Mouse (Mus musculus) midbrain, embryonic 11.5 days (tissue): Measurements from ENCODE around the gene Tusc2. TPM values are rescaled to one million over a fixed set of nuclear protein-coding genes. Genes with fewer than 3 reads are reported as not detected.

ENCODE experiments used
- ATAC-seq: fragments of 200-750 bp; cut with Nextera tagmentation; 2 replicates; pipeline ENCODE4 v1.8.0; 2017; ENCODE audit warnings: moderate TSS enrichment, moderate library complexity; ENCODE audit not compliant: low FRiP score
- DNase-seq: peaks from one replicate; pipeline ENCODE4 v3.0.0; 2015; ENCODE audit warnings: low spot score; ENCODE audit errors: missing footprints
- H3K27ac ChIP-seq: fragments of 300-500 bp; sonication (generic); 2 replicates; pipeline ENCODE4 v1.5.1; 2014; ENCODE audit warnings: low read depth, low read length
- H3K27me3 ChIP-seq: fragments of 300-500 bp; sonication (generic); 2 replicates; pipeline ENCODE4 v1.6.1; 2014; ENCODE audit warnings: mild to moderate bottlenecking, low read length, moderate library complexity, mixed read lengths; ENCODE audit not compliant: control insufficient read depth, insufficient read depth
- H3K36me3 ChIP-seq: fragments of 300-500 bp; sonication (generic); 2 replicates; pipeline ENCODE4 v1.6.1; 2014; ENCODE audit warnings: mild to moderate bottlenecking, low read length, moderate library complexity, mixed read lengths; ENCODE audit not compliant: control insufficient read depth, insufficient read depth
- H3K4me1 ChIP-seq: fragments of 300-500 bp; sonication (generic); 2 replicates; pipeline ENCODE4 v1.6.1; 2014; ENCODE audit warnings: low read length; ENCODE audit not compliant: control insufficient read depth, insufficient read depth
- H3K4me2 ChIP-seq: fragments of 300-500 bp; sonication (generic); 2 replicates; pipeline ENCODE4 v1.6.1; 2014; ENCODE audit warnings: mild to moderate bottlenecking, moderate library complexity
- H3K4me3 ChIP-seq: fragments of 300-500 bp; sonication (generic); 2 replicates; pipeline ENCODE4 v1.5.1; 2014; ENCODE audit warnings: low read depth, low read length
- H3K9ac ChIP-seq: fragments of 300-500 bp; sonication (generic); 2 replicates; pipeline ENCODE4 v1.6.1; 2014; ENCODE audit warnings: low read length
- H3K9me3 ChIP-seq: fragments of 300-500 bp; sonication (generic); 2 replicates; pipeline ENCODE4 v1.6.1; 2016; ENCODE audit warnings: low read length; ENCODE audit not compliant: control insufficient read depth
- WGBS: fragments of 180-500 bp; shearing (Covaris S2); extraction: QIAGEN DNeasy Blood & Tissue Kit; methylation state at CpG from one replicate; pipeline ENCODE4 v1.1.7; 2014; 5-methylcytosine and 5-hydroxymethylcytosine counted together
- polyA plus RNA-seq: library from polyadenylated mRNA; unstranded; fragments of >200 nt; fragmentation: Nextera tagmentation; extraction: Ambion mirVana; gene quantifications from 2 replicates; pipeline ENCODE4 v1.2.1, GENCODE M21; 2014

Gene Tusc2
- polyA plus RNA-seq, 1 experiment from 2014 or later: 94.6 TPM

DNA sequence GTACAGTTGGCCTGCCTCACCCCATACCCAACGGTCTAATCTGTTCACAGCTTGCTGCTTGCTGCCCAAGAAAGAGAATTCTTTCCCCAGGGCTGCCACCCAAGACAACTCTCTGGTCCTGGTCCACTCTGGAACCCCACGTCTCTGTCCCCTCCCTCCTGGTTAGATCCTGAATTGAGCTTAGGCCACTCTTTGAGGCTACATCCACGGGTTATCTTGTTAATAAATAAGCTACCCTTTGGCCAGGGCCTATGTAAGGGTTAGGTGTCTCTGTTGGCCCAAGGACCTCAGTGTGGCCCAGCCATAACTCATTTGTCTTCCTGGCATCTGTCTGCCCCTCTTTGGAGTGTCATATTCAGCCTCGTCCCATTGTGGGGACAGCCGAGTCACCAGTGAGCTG, 35.3 kb downstream of the Tusc2 start:
- 86% methylated on average over 5 of the region's 5 CpGs for WGBS
- no peak overlapping the region for H3K27ac ChIP-seq
- H3K9ac ChIP-seq: no peak overlapping the region
- peaks cover 5% of the 10 kb centered on the region; the same call in 1 of the 2 replicates for H3K4me1 ChIP-seq
- peaks cover 4% of the 10 kb centered on the region; the same call in 1 of the 2 replicates for H3K36me3 ChIP-seq
- ATAC-seq (no peak), DNase-seq (no peak)
- no peak overlapping the region for H3K4me2 ChIP-seq
- H3K27me3 ChIP-seq: no peaks in the 10 kb centered on the region
- H3K9me3 ChIP-seq: no peaks in the 10 kb centered on the region
- no peak overlapping the region for H3K4me3 ChIP-seq

DNA sequence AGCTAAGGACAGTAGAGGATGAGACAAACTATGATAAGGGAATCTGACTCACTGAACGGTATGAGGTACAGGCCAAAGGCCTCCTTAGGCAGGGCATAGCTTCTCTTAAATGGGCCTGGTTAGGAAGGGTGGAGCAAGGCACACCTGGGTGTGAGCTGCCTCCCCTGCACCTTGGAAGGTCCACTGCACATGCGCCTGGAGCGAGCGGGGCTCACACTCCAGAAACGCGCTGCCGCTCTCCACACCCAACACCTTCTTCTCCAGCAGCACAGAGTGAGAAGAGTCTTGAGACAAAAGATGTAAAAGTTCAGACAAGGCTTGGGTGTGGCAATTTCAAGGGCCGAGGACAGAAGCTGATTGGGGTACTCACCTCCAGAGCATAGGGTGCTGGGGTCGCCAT, 36.4 kb downstream of the Tusc2 start:
- H3K36me3 ChIP-seq: no peaks in the 10 kb centered on the region
- no peak for ATAC-seq
- no peak overlapping the region for H3K4me2 ChIP-seq
- 91% methylated on average over 9 of the region's 9 CpGs for WGBS
- no peaks in the 10 kb centered on the region for H3K9me3 ChIP-seq
- H3K4me3 ChIP-seq: no peak overlapping the region
- no peak overlapping the region for H3K9ac ChIP-seq
- no peak overlapping the region for H3K27ac ChIP-seq
- H3K4me1 ChIP-seq: peaks cover 10% of the 10 kb centered on the region
- no peaks in the 10 kb centered on the region for H3K27me3 ChIP-seq
- DNase-seq: no peak

DNA sequence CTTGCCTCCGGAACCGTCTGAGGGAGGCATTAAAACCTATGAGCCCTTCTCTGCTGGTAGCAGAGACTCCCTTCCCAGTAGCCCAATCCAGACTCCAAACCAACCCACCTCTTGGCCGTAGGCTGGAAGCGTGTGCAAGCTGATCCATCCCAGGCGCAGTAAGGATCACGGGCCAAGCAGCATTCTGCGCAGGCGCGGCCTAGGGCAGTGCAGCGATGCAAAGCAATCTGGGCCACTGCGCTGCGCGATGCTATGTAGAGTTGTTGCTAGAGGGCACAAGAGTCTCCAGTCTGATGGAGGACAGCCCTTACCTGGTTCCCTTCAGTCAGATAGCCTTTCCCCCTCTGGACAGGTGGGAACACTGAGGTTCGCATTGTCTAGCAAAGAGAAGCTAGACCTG, 36.8 kb downstream of the Tusc2 start:
- ATAC-seq: no peak
- WGBS: 69% methylated on average over 14 of the region's 14 CpGs
- no peak overlapping the region for H3K9ac ChIP-seq

DNA sequence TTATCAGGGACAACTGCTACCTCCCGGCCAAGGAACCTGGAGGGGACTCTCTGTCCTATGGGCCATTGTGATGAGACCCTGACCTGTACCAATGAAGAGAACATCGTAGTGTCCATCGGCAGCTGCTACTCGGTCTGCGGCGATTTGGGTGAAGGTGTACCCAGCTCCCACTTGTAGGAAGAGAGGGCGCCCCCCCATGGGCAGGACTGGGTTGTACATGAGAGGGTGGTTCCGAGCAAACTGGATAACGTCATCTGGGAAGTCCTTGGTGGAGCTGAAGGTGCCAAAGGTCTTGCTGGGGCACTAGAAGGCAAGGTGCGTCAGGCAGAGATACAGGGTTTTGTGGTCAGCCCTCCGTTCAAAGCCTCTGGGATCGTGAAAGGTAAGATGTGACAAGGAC, 37.7 kb downstream of the Tusc2 start:
- no peaks in the 10 kb centered on the region for H3K27me3 ChIP-seq

More for the DNA sequence above, 36.8 kb downstream of the Tusc2 start:
- Histone ChIP-seq H3K27me3 (no peaks in the 10 kb centered on the region), H3K4me3 (no peak overlapping the region), H3K27ac (no peak overlapping the region), H3K4me2 (no peak overlapping the region), H3K4me1 (peaks cover 14% of the 10 kb centered on the region), H3K36me3 (no peaks in the 10 kb centered on the region), H3K9me3 (no peaks in the 10 kb centered on the region)
- no peak for DNase-seq

DNA sequence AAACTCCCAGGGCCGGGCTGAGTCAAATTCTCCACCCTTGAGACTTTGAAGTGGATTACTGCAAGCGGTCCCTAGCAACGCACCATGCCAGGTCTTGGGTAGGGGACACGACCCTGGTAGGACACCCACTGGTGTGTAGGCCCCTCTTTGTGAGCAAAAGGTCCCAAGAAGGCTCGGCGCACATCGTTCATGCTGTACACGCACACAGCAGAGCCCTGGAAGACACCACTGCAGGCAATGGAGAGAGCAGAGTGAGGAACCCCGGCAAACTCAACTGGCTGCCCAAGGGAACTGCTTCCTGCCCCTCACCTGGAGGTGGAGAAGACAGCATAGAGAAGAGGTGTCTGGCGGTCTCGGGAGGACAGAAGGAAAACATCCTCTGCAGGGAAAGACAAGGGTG, 38.2 kb downstream of the Tusc2 start:
- Histone ChIP-seq H3K4me1 (peaks cover 19% of the 10 kb centered on the region), H3K9me3 (no peaks in the 10 kb centered on the region), H3K9ac (no peak overlapping the region), H3K36me3 (no peaks in the 10 kb centered on the region), H3K27me3 (no peaks in the 10 kb centered on the region), H3K4me2 (no peak overlapping the region), H3K27ac (no peak overlapping the region), H3K4me3 (no peak overlapping the region)
- DNase-seq: no peak
- ATAC-seq: no peak
- WGBS: 88% methylated on average over 11 of the region's 11 CpGs

More for the DNA sequence above, 37.7 kb downstream of the Tusc2 start:
- WGBS: 81% methylated on average over 12 of the region's 12 CpGs
- ATAC-seq (no peak), DNase-seq (no peak)
- no peak overlapping the region for H3K27ac ChIP-seq
- H3K4me3 ChIP-seq: no peak overlapping the region
- H3K9ac ChIP-seq: no peak overlapping the region
- H3K36me3 ChIP-seq: no peaks in the 10 kb centered on the region
- H3K4me1 ChIP-seq: peaks cover 19% of the 10 kb centered on the region
- no peaks in the 10 kb centered on the region for H3K9me3 ChIP-seq
- H3K4me2 ChIP-seq: no peak overlapping the region

DNA sequence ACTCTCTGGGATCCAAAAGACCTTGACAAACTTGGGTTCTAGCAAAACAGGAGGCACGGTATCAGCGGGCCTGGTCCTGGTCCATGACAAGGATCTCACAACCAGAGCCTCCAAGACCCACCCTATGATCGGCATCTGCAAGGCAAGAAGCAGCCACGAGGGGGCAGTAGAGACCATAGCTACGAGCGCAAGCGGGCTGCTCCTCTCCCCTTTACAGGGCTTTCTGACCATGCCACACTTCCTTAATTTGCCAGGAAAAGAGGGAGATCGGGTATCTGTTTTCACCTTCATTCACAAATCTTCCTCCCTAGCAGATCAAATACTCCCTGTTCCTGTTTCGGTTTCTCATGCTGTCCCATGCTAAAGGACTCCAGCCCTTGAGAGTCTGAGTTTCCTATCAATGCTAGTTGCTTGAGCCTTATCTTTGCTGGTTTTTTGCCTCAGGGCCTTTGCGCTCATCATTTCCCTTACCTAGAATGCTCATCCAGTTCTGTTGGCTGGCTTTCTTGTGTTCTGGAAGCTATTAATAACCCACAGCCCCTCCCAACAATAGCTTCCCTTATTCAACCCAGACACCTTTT, 39.1 kb downstream of the Tusc2 start:
- ATAC-seq: peak; percentile 72
- Histone ChIP-seq H3K27ac (no peak overlapping the region), H3K9me3 (no peaks in the 10 kb centered on the region), H3K9ac (peak overlapping the region; percentile 51; the same call in 1 of the 2 replicates), H3K36me3 (no peaks in the 10 kb centered on the region), H3K4me3 (no peak overlapping the region), H3K27me3 (no peaks in the 10 kb centered on the region), H3K4me2 (no peak overlapping the region), H3K4me1 (peaks cover 26% of the 10 kb centered on the region)
- peak; percentile 100 for DNase-seq
- 14% methylated on average over 10 of the region's 10 CpGs for WGBS

DNA sequence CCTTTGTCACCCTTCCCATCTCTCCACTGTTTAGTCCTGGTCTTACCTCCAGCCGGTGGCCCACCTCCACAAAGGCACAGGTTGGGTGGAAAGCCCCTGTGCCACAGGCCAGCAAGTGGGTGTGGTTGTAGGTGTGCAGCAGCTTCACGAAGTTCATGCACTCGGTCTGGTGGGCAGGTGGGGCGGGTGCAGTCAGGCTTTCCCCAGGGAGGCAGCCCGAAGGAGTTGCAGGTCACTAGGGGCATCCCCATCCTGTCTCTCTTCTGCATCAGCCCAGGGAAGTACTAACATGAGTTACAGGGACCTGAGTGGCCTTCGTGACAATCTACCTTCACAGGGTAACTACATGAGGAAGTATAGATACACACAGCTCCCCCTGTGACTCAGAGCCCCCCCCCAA, 40.2 kb downstream of the Tusc2 start:
- Histone ChIP-seq H3K9me3 (no peaks in the 10 kb centered on the region), H3K27me3 (no peaks in the 10 kb centered on the region), H3K36me3 (no peaks in the 10 kb centered on the region), H3K9ac (no peak overlapping the region), H3K4me2 (no peak overlapping the region), H3K4me1 (peaks cover 27% of the 10 kb centered on the region), H3K27ac (no peak overlapping the region), H3K4me3 (no peak overlapping the region)
- ATAC-seq: peak; percentile 12; the same call in 1 of the 2 replicates
- WGBS: 83% methylated on average over 6 of the region's 6 CpGs
- no peak for DNase-seq

DNA sequence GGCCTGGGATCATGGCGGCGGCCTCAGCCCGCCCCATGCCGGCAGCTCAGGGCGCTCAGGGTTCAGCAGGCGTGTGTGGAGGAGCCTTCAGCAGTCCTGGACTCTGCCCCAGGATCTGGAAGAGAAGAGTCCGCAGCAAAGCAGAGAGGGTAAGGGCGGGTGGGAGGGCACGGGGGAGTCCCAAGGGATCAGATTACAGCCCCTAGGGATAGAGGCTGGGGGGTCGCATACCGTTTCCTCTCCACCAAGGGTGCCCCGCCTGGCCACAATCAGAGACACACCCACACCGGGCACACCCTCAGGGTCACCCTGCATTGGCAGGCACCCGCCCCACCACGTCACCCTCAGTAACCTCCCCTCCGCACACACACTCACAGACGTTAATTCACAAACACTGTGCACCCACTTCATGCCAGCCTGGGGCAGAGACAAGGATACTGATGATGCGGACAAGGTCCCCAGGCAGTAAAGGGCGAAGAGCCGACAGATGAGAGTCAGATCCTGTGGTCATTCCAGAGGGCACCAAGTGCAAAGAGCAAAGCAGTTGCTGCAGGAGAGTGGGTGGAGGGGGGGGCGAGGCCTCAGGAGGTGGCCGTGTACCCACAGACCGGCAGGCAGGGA, 42.1 kb downstream of the Tusc2 start:
- WGBS: 38% methylated on average over 22 of the region's 23 CpGs
- Histone ChIP-seq H3K9me3 (no peaks in the 10 kb centered on the region), H3K36me3 (no peaks in the 10 kb centered on the region), H3K9ac (peak overlapping the region; percentile 43; the same call in 1 of the 2 replicates), H3K27me3 (no peaks in the 10 kb centered on the region), H3K4me2 (0 out of 2 replicates have a peak overlapping the region, but pooled peaks have one; percentile 3), H3K27ac (no peak overlapping the region), H3K4me3 (no peak overlapping the region), H3K4me1 (peaks cover 39% of the 10 kb centered on the region)
- DNase-seq: no peak
- ATAC-seq: no peak

DNA sequence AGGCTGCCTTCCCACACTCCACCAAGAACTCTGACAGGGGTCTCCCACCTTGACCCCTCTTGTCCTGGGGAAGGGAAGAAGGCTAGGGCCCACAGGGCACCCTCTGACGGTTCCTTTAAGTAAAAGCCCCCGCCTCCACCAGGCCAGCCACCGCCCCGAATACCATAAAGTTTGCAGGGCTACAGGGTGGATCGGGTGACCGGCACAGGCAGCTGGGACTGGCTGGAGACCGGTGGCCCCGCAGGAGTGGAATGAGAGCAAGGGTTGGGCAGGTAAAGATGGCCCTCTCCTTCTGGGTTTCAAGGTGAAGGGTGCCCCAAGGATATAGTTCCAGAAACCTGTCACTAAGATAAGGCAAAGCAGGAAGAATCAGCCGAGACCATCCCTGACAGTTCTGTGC, 43.5 kb downstream of the Tusc2 start:
- Histone ChIP-seq H3K9ac (0 out of 2 replicates have a peak overlapping the region, but pooled peaks have one; percentile 18), H3K4me1 (peaks cover 43% of the 10 kb centered on the region), H3K36me3 (no peaks in the 10 kb centered on the region), H3K27me3 (no peaks in the 10 kb centered on the region), H3K27ac (no peak overlapping the region), H3K4me3 (no peak overlapping the region), H3K4me2 (no peak overlapping the region), H3K9me3 (no peaks in the 10 kb centered on the region)
- no peak for DNase-seq
- 16% methylated on average over 9 of the region's 9 CpGs for WGBS
- no peak for ATAC-seq
